In the genomic region with DNA sequence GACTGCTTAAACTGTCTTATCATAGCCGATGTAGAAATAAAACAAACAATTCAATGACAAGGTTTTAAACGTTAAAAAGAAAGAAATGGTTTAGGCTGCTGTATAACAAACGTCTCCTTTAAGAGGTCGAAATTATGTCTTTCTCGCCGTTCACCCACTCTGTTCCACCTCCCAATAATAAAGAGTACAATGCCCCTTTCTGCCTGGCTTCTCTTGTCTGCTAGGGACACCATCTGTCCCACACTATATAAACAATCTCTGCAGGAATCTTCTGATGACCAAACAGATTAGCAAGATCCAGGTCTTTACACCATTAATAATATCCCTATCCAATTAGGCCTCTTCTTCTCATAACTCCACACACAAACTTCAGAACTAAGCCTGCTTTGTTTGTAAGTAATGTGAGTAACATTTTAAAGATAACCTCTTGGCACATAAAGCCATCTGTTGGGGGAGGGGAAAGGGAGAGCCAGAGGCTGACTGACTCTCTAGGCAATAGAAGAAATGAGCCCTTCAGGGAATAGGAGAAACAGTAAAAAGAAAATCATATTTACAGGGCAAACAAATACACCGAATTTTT, we compare ENCODE assay signal across 10 mouse cellular contexts. TPM values are rescaled to one million over a fixed set of nuclear protein-coding genes. Genes with fewer than 3 reads are reported as not detected.
DNase-seq lines count a peak whose midpoint lies in the region; ATAC-seq lines count a peak whose summit lies in the region.
"Had no signal": no experiment of that assay in that cellular context is flagged by ENCODE, and none has a peak within 500 bp of the region (broad histone marks: within the 10 kb centered on the region; RNA-seq: fewer than 3 reads in every experiment).

No protein-coding gene starts in this region.

- WGBS in heart, embryonic 16.5 days, result 49% methylated on average over 7 of the region's 7 CpGs
- WGBS in midbrain, embryonic 16.5 days, result 26% methylated on average over 7 of the region's 7 CpGs

- peak overlapping the region; percentile 71; the same call in 1 of the 2 replicates for H3K4me2 ChIP-seq in heart, embryonic 16.5 days (ENCODE audit: low read depth, low read length)
- H3K4me2 ChIP-seq in midbrain, embryonic 16.5 days (ENCODE audit: low read length), result peak overlapping the region; percentile 63

- no peak for ATAC-seq in heart, embryonic 16.5 days (replicated peaks; ENCODE audit: extremely low read depth, insufficient read depth, low FRiP score)
- no peak for ATAC-seq in midbrain, embryonic 16.5 days
- ATAC-seq: CD4-positive, CD25-positive, alpha-beta regulatory T cell, adult 4 months had no signal

- H3K9ac ChIP-seq in heart, embryonic 16.5 days (ENCODE audit: low read length), result no peak overlapping the region
- peak overlapping the region; percentile 36; the same call in 1 of the 2 replicates for H3K9ac ChIP-seq in midbrain, embryonic 16.5 days (ENCODE audit: low read depth, low read length)

- H3K27ac ChIP-seq in heart, embryonic 16.5 days (ENCODE audit: low read length), result no peak overlapping the region
- H3K27ac ChIP-seq in midbrain, embryonic 16.5 days (ENCODE audit: low read length), result no peak overlapping the region
- H3K27ac ChIP-seq: kidney, embryonic 15.5 days had no signal

- H3K4me3 ChIP-seq in heart, embryonic 16.5 days (ENCODE audit: low read length), result no peak overlapping the region
- H3K4me3 ChIP-seq in midbrain, embryonic 16.5 days (ENCODE audit: low read depth, low read length), result peak overlapping the region; percentile 34

- H3K36me3 ChIP-seq in heart, embryonic 16.5 days (ENCODE audit: control insufficient read depth, insufficient read depth), result no peaks in the 10 kb centered on the region
- H3K36me3 ChIP-seq in midbrain, embryonic 16.5 days (ENCODE audit: control insufficient read depth, insufficient read depth, low read length), result no peaks in the 10 kb centered on the region
- H3K36me3 ChIP-seq: kidney, embryonic 15.5 days had no signal

- intact Hi-C loops in heart, postnatal 36 days (cut with DNase I), result loop anchor here (5.0 kb wide), 2 partner anchors 151 to 286 kb away; no protein-coding TSS in a partner anchor

- H3K4me1 ChIP-seq in heart, embryonic 16.5 days (ENCODE audit: control insufficient read depth, insufficient read depth, low read length), result 0 out of 2 replicates have a peak, but pooled peaks cover 3% of the 10 kb centered on the region
- H3K4me1 ChIP-seq in midbrain, embryonic 16.5 days (ENCODE audit: control insufficient read depth, insufficient read depth, low read length), result peaks cover 13% of the 10 kb centered on the region

- peak; percentile 53 for DNase-seq in heart, adult 11 months
- DNase-seq in heart, postnatal 36 days, result no peak
- DNase-seq in cerebellum, adult 9-11 months, result peak; percentile 37
- DNase-seq in spleen, postnatal 10 days (ENCODE audit: low spot score in 2 of 2), result no peak
- DNase-seq in ovary, postnatal 14 days (ENCODE audit: low spot score), result no peak
- no peak for DNase-seq in left cerebral cortex, adult 18-20 months (ENCODE audit: low spot score in 2 of 2)

- H3K27me3 ChIP-seq in heart, embryonic 16.5 days (ENCODE audit: control insufficient read depth, insufficient read depth, low read length), result peaks cover 2% of the 10 kb centered on the region; the same call in 1 of the 2 replicates
- H3K27me3 ChIP-seq in midbrain, embryonic 16.5 days (ENCODE audit: control insufficient read depth, insufficient read depth, low read depth, low read length), result no peaks in the 10 kb centered on the region

- no peaks in the 10 kb centered on the region for H3K9me3 ChIP-seq in heart, embryonic 16.5 days (replicated peaks; ENCODE audit: control insufficient read depth, low read length)
- H3K9me3 ChIP-seq in midbrain, embryonic 16.5 days (replicated peaks; ENCODE audit: control insufficient read depth, low read length, poor library complexity, severe bottlenecking), result no peaks in the 10 kb centered on the region
- H3K9me3 ChIP-seq: kidney, embryonic 15.5 days had no signal

RNA-seq across cellular contexts. Expression of a gene that starts 1.7 kb away (rescaled TPM):
- total RNA-seq in heart, postnatal 36 days (2021), result 10 to 100 TPM; 13.5 TPM
- polyA plus RNA-seq in heart, embryonic 16.5 days (2015; fragmentation: Nextera tagmentation; extraction: Ambion mirVana), result 4.4 and 6.1 TPM in 2 replicates
- polyA plus RNA-seq in midbrain, embryonic 16.5 days (2015; fragmentation: Nextera tagmentation; extraction: Ambion mirVana), result 8.4 and 10.8 TPM in 2 replicates
- total RNA-seq in left cerebral cortex, adult 18-20 months (2021), result 10 to 100 TPM; 53.6 to 58.9 TPM
- polyA plus RNA-seq: CD4-positive, CD25-positive, alpha-beta regulatory T cell, adult 4 months had no signal

RNA-seq across cellular contexts. Expression of a gene that starts 57.2 kb away (rescaled TPM):
- total RNA-seq in heart, postnatal 36 days (2021), result under 1 TPM; 0.24 to 0.25 TPM
- polyA plus RNA-seq in heart, embryonic 16.5 days (2015; fragmentation: Nextera tagmentation; extraction: Ambion mirVana), result 0.34 and 0.43 TPM in 2 replicates
- polyA plus RNA-seq in midbrain, embryonic 16.5 days (2015; fragmentation: Nextera tagmentation; extraction: Ambion mirVana), result 0.06 and 0.27 TPM in 2 replicates
- not detected for total RNA-seq in left cerebral cortex, adult 18-20 months (2021)

Comparison
In these comparisons a context has a peak if more than half of its experiments do, and no peak if none do; other contexts are left out.
1. DNase-seq: peak in heart, adult 11 months (single experiment) and cerebellum, adult 9-11 months (single experiment); none in heart, postnatal 36 days (0 of 2), spleen, postnatal 10 days (0 of 2), ovary, postnatal 14 days (single experiment) and left cerebral cortex, adult 18-20 months (0 of 2).